Mouse (Mus musculus): ENCODE results near the gene C2cd2l. TPM values are rescaled to one million over a fixed set of nuclear protein-coding genes. Genes with fewer than 3 reads are reported as not detected.

C2cd2l gene
- polyA plus RNA-seq, 1 experiment from 2014 or later = 5.8 TPM

DNA sequence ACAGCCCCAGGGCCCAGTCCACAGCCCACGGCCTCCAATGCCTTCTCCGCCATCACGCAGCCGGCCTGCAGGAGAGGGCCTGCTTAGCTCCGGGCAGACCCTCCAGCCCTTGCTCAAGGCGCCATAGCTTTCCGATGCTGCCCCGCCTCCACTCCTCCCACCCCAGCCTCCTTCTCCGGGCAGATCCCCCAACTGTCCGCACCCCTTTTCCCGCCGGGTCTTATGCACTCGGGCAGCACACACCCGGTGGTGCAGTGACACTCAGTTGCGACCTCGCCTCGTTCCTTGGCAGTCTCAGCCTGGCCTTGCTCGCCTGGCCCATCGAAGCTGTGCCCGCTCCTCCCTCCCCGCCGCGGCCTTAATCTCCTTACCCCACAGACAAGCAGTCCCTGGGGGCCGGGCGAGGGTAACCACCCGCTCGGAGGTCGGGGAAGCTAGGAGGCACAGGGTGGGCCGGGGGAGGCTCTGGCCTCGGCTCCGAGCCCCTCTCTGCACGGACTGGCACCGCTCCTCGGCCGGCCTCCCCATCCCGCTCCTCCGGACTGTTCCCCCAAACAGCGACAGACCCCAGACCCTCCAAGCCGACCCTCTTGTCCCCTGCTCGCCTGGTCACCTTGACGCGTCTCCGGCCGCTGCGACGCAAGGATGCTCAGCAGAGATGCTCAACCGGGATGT is 32.5 kb downstream of the C2cd2l start:
- H3K9ac ChIP-seq (replicated peaks; ENCODE audit: low read length) = peak overlapping the region; percentile 70
- peak overlapping the region; percentile 58 for H3K4me3 ChIP-seq (ENCODE audit: low read depth, low read length)
- no peaks in the 10 kb centered on the region for H3K36me3 ChIP-seq (replicated peaks; ENCODE audit: control insufficient read depth, insufficient read depth, low read depth, low read length)
- no peak overlapping the region for H3K27ac ChIP-seq (replicated peaks; ENCODE audit: low read depth, low read length)
- H3K27me3 ChIP-seq (ENCODE audit: control insufficient read depth, insufficient read depth, low read length) = peaks cover 7% of the 10 kb centered on the region
- peak overlapping the region; percentile 97 for H3K4me2 ChIP-seq (ENCODE audit: low read depth, low read length)
- ATAC-seq (replicated peaks; ENCODE audit: insufficient number of reproducible peaks, low FRiP score, low TSS enrichment, low read depth) = peak; percentile 58
- H3K9me3 ChIP-seq (replicated peaks; ENCODE audit: control insufficient read depth, low read length) = no peaks in the 10 kb centered on the region
- DNase-seq (ENCODE audit: low spot score) = peak; percentile 42
- H3K4me1 ChIP-seq (ENCODE audit: control insufficient read depth, insufficient read depth, low read length) = no peaks in the 10 kb centered on the region; the same call in 1 of the 2 replicates
- WGBS = under 1% methylated on average over 47 of the region's 47 CpGs

DNA sequence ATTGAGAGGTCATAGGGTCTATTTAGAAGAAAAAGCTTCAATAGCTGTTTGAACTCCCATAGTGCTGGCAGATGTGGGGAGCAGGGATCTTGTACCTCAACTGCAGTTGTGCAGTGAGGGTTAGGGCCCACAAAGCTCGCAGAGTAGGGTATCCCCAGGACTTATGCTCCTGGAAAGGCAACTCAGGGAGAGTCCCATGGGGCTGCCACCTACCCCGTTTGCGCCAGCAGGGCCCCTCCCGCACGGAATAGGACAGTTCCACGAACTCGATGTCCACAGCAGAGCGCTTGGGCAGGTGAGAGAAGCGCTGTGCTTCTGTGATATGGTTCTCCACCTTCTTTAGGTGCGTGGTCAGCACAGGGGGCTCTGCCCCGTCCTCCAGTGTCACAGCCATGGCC is 33.1 kb downstream of the C2cd2l start:
- H3K4me1 ChIP-seq (ENCODE audit: control insufficient read depth, insufficient read depth, low read length) = no peaks in the 10 kb centered on the region; the same call in 1 of the 2 replicates
- DNase-seq (ENCODE audit: low spot score) = no peak
- ATAC-seq (replicated peaks; ENCODE audit: insufficient number of reproducible peaks, low FRiP score, low TSS enrichment, low read depth) = no peak; the same call in 1 of the 2 replicates
- H3K4me2 ChIP-seq (ENCODE audit: low read depth, low read length) = peak overlapping the region; percentile 97
- WGBS = 5% methylated on average over 11 of the region's 11 CpGs
- H3K27ac ChIP-seq (replicated peaks; ENCODE audit: low read depth, low read length) = no peak overlapping the region
- H3K27me3 ChIP-seq (ENCODE audit: control insufficient read depth, insufficient read depth, low read length) = peaks cover 7% of the 10 kb centered on the region
- H3K9ac ChIP-seq (replicated peaks; ENCODE audit: low read length) = peak overlapping the region; percentile 70
- H3K36me3 ChIP-seq (replicated peaks; ENCODE audit: control insufficient read depth, insufficient read depth, low read depth, low read length) = no peaks in the 10 kb centered on the region
- peak overlapping the region; percentile 58 for H3K4me3 ChIP-seq (ENCODE audit: low read depth, low read length)
- H3K9me3 ChIP-seq (replicated peaks; ENCODE audit: control insufficient read depth, low read length) = no peaks in the 10 kb centered on the region

DNA sequence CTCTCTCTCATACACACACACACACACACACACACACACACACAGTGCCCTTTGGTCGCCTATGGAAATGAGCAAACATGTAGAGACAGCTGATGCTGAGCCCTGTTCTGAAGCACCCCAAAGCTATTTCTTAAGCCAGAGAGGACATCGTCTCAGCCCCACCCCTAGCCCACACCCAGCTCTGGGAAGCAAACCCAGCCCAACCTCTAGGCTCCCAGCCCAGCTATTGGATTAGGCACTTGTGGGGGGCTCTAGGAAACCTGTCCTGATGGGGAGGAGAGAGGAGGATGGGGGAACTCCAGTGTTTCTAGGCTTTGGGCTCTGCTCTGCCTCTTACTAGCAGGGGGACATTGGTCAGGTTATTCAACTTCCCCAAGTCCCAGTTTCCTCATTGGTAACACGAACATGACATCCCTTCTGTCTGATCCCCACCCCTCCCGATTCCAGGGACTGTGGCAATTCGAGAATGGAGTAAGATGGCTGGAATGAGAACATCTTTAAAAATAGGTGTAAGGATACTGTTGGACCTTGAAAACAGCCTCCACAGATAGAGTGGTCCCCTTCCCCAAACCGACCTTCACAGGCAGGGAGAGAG is 33.7 kb downstream of the C2cd2l start:
- peaks cover 7% of the 10 kb centered on the region for H3K27me3 ChIP-seq (ENCODE audit: control insufficient read depth, insufficient read depth, low read length)
- H3K9ac ChIP-seq (replicated peaks; ENCODE audit: low read length) = no peak overlapping the region
- DNase-seq (ENCODE audit: low spot score) (no peak), ATAC-seq (replicated peaks; ENCODE audit: insufficient number of reproducible peaks, low FRiP score, low TSS enrichment, low read depth) (no peak)
- H3K27ac ChIP-seq (replicated peaks; ENCODE audit: low read depth, low read length) = no peak overlapping the region
- WGBS = 7% methylated on average over 6 of the region's 6 CpGs
- H3K9me3 ChIP-seq (replicated peaks; ENCODE audit: control insufficient read depth, low read length) = no peaks in the 10 kb centered on the region
- H3K4me2 ChIP-seq (ENCODE audit: low read depth, low read length) = no peak overlapping the region
- no peaks in the 10 kb centered on the region for H3K36me3 ChIP-seq (replicated peaks; ENCODE audit: control insufficient read depth, insufficient read depth, low read depth, low read length)
- no peaks in the 10 kb centered on the region; the same call in 1 of the 2 replicates for H3K4me1 ChIP-seq (ENCODE audit: control insufficient read depth, insufficient read depth, low read length)
- no peak overlapping the region for H3K4me3 ChIP-seq (ENCODE audit: low read depth, low read length)

DNA sequence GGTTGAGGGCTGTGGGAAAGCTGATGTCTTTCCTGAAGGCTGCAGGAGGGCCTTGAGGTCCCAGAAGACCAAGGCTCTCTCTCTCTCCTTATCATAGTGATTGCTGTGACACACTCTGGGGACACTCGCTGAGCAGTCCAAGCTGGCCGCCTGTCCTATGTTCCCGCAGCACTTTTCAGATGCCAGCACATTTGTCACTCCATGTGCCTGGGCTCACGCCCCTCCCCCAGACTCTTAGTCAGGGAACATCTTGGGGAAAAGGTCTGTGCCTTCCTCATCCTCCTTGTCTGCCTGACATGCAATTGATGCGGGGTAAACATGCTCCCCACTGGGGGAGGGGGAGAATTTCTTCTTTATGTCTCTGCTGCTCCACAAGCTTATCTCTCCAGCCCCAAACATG is 36.9 kb downstream of the C2cd2l start:
- DNase-seq (ENCODE audit: low spot score) (no peak), ATAC-seq (replicated peaks; ENCODE audit: insufficient number of reproducible peaks, low FRiP score, low TSS enrichment, low read depth) (no peak)
- WGBS = 66% methylated on average over 5 of the region's 5 CpGs
- Histone ChIP-seq H3K9ac (replicated peaks; ENCODE audit: low read length) (no peak overlapping the region), H3K4me1 (ENCODE audit: control insufficient read depth, insufficient read depth, low read length) (no peaks in the 10 kb centered on the region), H3K36me3 (replicated peaks; ENCODE audit: control insufficient read depth, insufficient read depth, low read depth, low read length) (no peaks in the 10 kb centered on the region), H3K4me3 (ENCODE audit: low read depth, low read length) (no peak overlapping the region), H3K27me3 (ENCODE audit: control insufficient read depth, insufficient read depth, low read length) (peaks cover 5% of the 10 kb centered on the region), H3K4me2 (ENCODE audit: low read depth, low read length) (no peak overlapping the region), H3K9me3 (replicated peaks; ENCODE audit: control insufficient read depth, low read length) (no peaks in the 10 kb centered on the region), H3K27ac (replicated peaks; ENCODE audit: low read depth, low read length) (no peak overlapping the region)

DNA sequence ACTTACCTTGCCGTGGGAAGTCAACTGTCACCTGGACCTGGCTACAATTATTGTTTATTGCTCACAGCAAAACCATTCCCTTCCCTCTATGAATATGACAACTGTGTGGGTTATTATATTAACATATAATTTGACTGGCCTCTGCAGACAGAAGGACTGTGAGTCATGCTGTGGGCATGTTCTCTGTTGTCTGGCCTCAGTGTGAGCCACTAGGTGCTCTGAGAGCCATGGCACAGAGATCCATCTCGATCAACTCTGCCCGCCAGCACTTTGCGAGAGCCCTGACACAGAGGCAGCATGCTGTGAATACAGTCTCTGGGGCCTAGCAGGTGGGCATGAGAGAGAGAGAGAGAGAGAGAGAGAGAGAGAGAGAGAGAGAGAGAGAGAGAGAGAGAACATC is 50.1 kb downstream of the C2cd2l start:
- Histone ChIP-seq H3K27ac (replicated peaks; ENCODE audit: low read depth, low read length) (no peak overlapping the region), H3K36me3 (replicated peaks; ENCODE audit: control insufficient read depth, insufficient read depth, low read depth, low read length) (no peaks in the 10 kb centered on the region), H3K9me3 (replicated peaks; ENCODE audit: control insufficient read depth, low read length) (no peaks in the 10 kb centered on the region), H3K4me1 (ENCODE audit: control insufficient read depth, insufficient read depth, low read length) (no peaks in the 10 kb centered on the region), H3K27me3 (ENCODE audit: control insufficient read depth, insufficient read depth, low read length) (no peaks in the 10 kb centered on the region), H3K4me2 (ENCODE audit: low read depth, low read length) (no peak overlapping the region), H3K9ac (replicated peaks; ENCODE audit: low read length) (no peak overlapping the region), H3K4me3 (ENCODE audit: low read depth, low read length) (no peak overlapping the region)
- DNase-seq (ENCODE audit: low spot score) = no peak
- 70% methylated on average over 4 of the region's 4 CpGs for WGBS
- ATAC-seq (replicated peaks; ENCODE audit: insufficient number of reproducible peaks, low FRiP score, low TSS enrichment, low read depth) = no peak

DNA sequence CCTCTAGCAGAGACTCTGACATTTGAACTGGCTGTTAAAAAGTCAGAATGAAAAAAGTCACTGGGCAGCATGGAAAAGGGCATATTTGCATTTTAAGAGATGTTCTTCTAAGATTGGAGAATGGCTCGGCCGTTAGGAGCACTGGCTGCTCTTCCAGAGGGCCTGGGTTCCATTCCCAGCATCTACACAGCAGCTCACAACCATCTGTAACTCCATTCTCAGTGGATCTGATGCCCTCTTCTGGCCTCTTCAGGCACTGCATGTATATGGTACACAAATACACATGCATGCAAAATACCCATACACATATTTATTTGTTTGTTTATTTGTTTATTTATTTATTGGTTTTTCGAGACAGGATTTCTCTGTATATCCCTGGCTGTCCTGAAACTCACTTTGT is 51.0 kb downstream of the C2cd2l start:
- no peaks in the 10 kb centered on the region for H3K9me3 ChIP-seq (replicated peaks; ENCODE audit: control insufficient read depth, low read length)
- H3K4me2 ChIP-seq (ENCODE audit: low read depth, low read length) = no peak overlapping the region
- DNase-seq (ENCODE audit: low spot score) (no peak), ATAC-seq (replicated peaks; ENCODE audit: insufficient number of reproducible peaks, low FRiP score, low TSS enrichment, low read depth) (no peak)
- no peak overlapping the region for H3K9ac ChIP-seq (replicated peaks; ENCODE audit: low read length)
- H3K36me3 ChIP-seq (replicated peaks; ENCODE audit: control insufficient read depth, insufficient read depth, low read depth, low read length) = no peaks in the 10 kb centered on the region
- H3K27me3 ChIP-seq (ENCODE audit: control insufficient read depth, insufficient read depth, low read length) = no peaks in the 10 kb centered on the region
- H3K4me1 ChIP-seq (ENCODE audit: control insufficient read depth, insufficient read depth, low read length) = no peaks in the 10 kb centered on the region
- H3K27ac ChIP-seq (replicated peaks; ENCODE audit: low read depth, low read length) = no peak overlapping the region
- whole genome bisulfite sequencing = 84% methylated on average over 3 of the region's 3 CpGs
- no peak overlapping the region for H3K4me3 ChIP-seq (ENCODE audit: low read depth, low read length)

DNA sequence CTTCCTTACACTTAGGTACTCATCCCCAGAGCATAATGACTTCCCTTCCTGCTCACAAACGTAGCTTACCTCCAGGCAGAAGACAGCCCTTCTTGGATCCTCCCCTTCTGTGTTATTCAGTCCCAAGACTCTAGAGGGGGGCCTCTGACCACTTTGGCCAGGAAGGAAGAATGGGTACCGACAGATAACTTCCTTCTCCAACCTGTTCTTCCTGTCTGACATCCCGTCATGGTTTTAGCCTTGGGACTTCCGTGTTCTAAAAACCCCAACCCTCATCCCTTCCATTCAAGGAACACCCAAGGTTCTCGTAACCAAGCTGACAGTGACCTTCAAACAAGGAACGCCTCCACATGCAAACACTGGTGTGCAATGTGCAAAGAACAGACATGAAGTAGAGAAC is 51.7 kb downstream of the C2cd2l start, which contains the start of gene Nlrx1:
Nlrx1 (minus strand) TSS at position 168 of the 400 bp plus-strand sequence.
- H3K27ac ChIP-seq (replicated peaks; ENCODE audit: low read depth, low read length) = no peak within 1 kb of the TSS
- 81% methylated on average over 6 of the region's 6 CpGs for WGBS

DNA sequence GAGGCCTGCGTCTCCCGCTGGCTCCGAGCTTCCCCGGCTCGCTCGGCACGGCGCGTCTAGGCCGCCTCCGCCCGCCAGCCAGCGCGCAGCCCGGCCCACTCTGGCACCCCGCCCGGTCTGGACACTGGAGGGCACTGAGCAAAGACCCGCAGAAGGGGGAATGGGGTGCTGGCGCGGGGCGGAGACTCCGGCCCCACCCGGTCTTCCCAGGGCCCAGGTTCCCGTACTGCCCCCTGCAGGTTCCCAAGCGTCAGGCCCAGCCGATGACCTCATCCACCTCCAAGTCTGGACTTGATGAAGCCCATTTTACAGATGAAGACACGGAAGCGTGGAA is 52.1 kb downstream of the C2cd2l start:
- Histone ChIP-seq H3K9ac (replicated peaks; ENCODE audit: low read length) (peak overlapping the region; percentile 87), H3K4me1 (ENCODE audit: control insufficient read depth, insufficient read depth, low read length) (no peaks in the 10 kb centered on the region), H3K27me3 (ENCODE audit: control insufficient read depth, insufficient read depth, low read length) (no peaks in the 10 kb centered on the region), H3K9me3 (replicated peaks; ENCODE audit: control insufficient read depth, low read length) (no peaks in the 10 kb centered on the region), H3K36me3 (replicated peaks; ENCODE audit: control insufficient read depth, insufficient read depth, low read depth, low read length) (no peaks in the 10 kb centered on the region), H3K4me2 (ENCODE audit: low read depth, low read length) (peak overlapping the region; percentile 85), H3K4me3 (ENCODE audit: low read depth, low read length) (peak overlapping the region; percentile 48), H3K27ac (replicated peaks; ENCODE audit: low read depth, low read length) (no peak overlapping the region)
- 6% methylated on average over 27 of the region's 28 CpGs for WGBS
- peak; percentile 65 for ATAC-seq (replicated peaks; ENCODE audit: insufficient number of reproducible peaks, low FRiP score, low TSS enrichment, low read depth)
- peak; percentile 83 for DNase-seq (ENCODE audit: low spot score)

More for the DNA sequence above, 51.7 kb downstream of the C2cd2l start, which contains the start of gene Nlrx1:
- no peaks in the 10 kb centered on the region for H3K9me3 ChIP-seq (replicated peaks; ENCODE audit: control insufficient read depth, low read length)
- H3K27me3 ChIP-seq (ENCODE audit: control insufficient read depth, insufficient read depth, low read length) = no peaks in the 10 kb centered on the region
- H3K4me1 ChIP-seq (ENCODE audit: control insufficient read depth, insufficient read depth, low read length) = no peaks in the 10 kb centered on the region
- no peaks in the 10 kb centered on the region for H3K36me3 ChIP-seq (replicated peaks; ENCODE audit: control insufficient read depth, insufficient read depth, low read depth, low read length)
- peak within 1 kb of the TSS; percentile 48 for H3K4me3 ChIP-seq (ENCODE audit: low read depth, low read length)
- ATAC-seq (replicated peaks; ENCODE audit: insufficient number of reproducible peaks, low FRiP score, low TSS enrichment, low read depth) (no peak), DNase-seq (ENCODE audit: low spot score) (no peak)
- H3K4me2 ChIP-seq (ENCODE audit: low read depth, low read length) = peak within 1 kb of the TSS; percentile 85
- peak within 1 kb of the TSS; percentile 87 for H3K9ac ChIP-seq (replicated peaks; ENCODE audit: low read length)
